Mouse (Mus musculus): Measurements from ENCODE around the gene Cd2bp2. TPM values are rescaled to one million over a fixed set of nuclear protein-coding genes. Genes with fewer than 3 reads are reported as not detected.

The Cd2bp2 gene
- polyA plus RNA-seq, 1 experiment from 2014 or later = 29.6 TPM

- peaks cover 3% of the 10 kb centered on the region; the same call in 1 of the 2 replicates for H3K4me1 ChIP-seq (ENCODE audit: insufficient read depth, low read depth, low read length)
- H3K27me3 ChIP-seq (replicated peaks; ENCODE audit: insufficient read depth, low read length) = no peaks in the 10 kb centered on the region
- H3K9me3 ChIP-seq (ENCODE audit: low read length) = no peaks in the 10 kb centered on the region
- no peak for TF ChIP-seq CTCF (IDR thresholded peaks at IDR 0.05)
- no peak for TF ChIP-seq EP300 (IDR thresholded peaks at IDR 0.05)
- no peak for DNase-seq (ENCODE audit: low spot score)
- peak overlapping the region; percentile 70; the same call in 1 of the 2 replicates for H3K4me3 ChIP-seq (ENCODE audit: low read depth, low read length)
- H3K36me3 ChIP-seq (ENCODE audit: insufficient read depth, low read length) = peaks cover 28% of the 10 kb centered on the region
- no peak for ATAC-seq
- peak overlapping the region; percentile 73 for H3K4me2 ChIP-seq (replicated peaks; ENCODE audit: low read depth, low read length)
- peak overlapping the region; percentile 27; the same call in 1 of the 2 replicates for H3K27ac ChIP-seq (ENCODE audit: low read length)
- H3K9ac ChIP-seq (replicated peaks; ENCODE audit: low read depth) = peak overlapping the region; percentile 42; the same call in 1 of the 2 replicates
- WGBS = 52% methylated on average over 11 of the region's 11 CpGs
These were observed 634 bp upstream of the Cd2bp2 start for GRCm38 (mm10) chr7:127196484-127196883.

- Histone ChIP-seq H3K36me3 (ENCODE audit: insufficient read depth, low read length) (peaks cover 22% of the 10 kb centered on the region; the same call in 1 of the 2 replicates), H3K4me1 (ENCODE audit: insufficient read depth, low read depth, low read length) (peaks cover 3% of the 10 kb centered on the region; the same call in 1 of the 2 replicates), H3K9ac (replicated peaks; ENCODE audit: low read depth) (0 out of 2 replicates have a peak overlapping the region, but pooled peaks have one; percentile 1), H3K27ac (ENCODE audit: low read length) (no peak overlapping the region), H3K27me3 (replicated peaks; ENCODE audit: insufficient read depth, low read length) (no peaks in the 10 kb centered on the region), H3K4me2 (replicated peaks; ENCODE audit: low read depth, low read length) (peak overlapping the region; percentile 73), H3K4me3 (ENCODE audit: low read depth, low read length) (no peak overlapping the region), H3K9me3 (ENCODE audit: low read length) (no peaks in the 10 kb centered on the region)
- ATAC-seq (no peak), DNase-seq (ENCODE audit: low spot score) (no peak)
- 47% methylated on average over 7 of the region's 7 CpGs for WGBS
- TF ChIP-seq CTCF (IDR thresholded peaks at IDR 0.05) = no peak
- TF ChIP-seq EP300 (IDR thresholded peaks at IDR 0.05) = no peak
These were observed 1.2 kb downstream of the Cd2bp2 start for GRCm38 (mm10) chr7:127194633-127195029.

- H3K4me3 ChIP-seq (ENCODE audit: low read depth, low read length) = no peak overlapping the region
- H3K4me1 ChIP-seq (ENCODE audit: insufficient read depth, low read depth, low read length) = peaks cover 3% of the 10 kb centered on the region; the same call in 1 of the 2 replicates
- H3K27me3 ChIP-seq (replicated peaks; ENCODE audit: insufficient read depth, low read length) = no peaks in the 10 kb centered on the region
- no peak overlapping the region for H3K27ac ChIP-seq (ENCODE audit: low read length)
- WGBS = 88% methylated on average over 17 of the region's 17 CpGs
- no peak for TF ChIP-seq CTCF (IDR thresholded peaks at IDR 0.05)
- TF ChIP-seq EP300 (IDR thresholded peaks at IDR 0.05) = no peak
- DNase-seq (ENCODE audit: low spot score) (no peak), ATAC-seq (no peak)
- no peaks in the 10 kb centered on the region for H3K9me3 ChIP-seq (ENCODE audit: low read length)
- H3K9ac ChIP-seq (replicated peaks; ENCODE audit: low read depth) = 0 out of 2 replicates have a peak overlapping the region, but pooled peaks have one; percentile 1
- H3K36me3 ChIP-seq (ENCODE audit: insufficient read depth, low read length) = peaks cover 17% of the 10 kb centered on the region; the same call in 1 of the 2 replicates
- H3K4me2 ChIP-seq (replicated peaks; ENCODE audit: low read depth, low read length) = no peak overlapping the region
These were observed 1.7 kb downstream of the Cd2bp2 start for GRCm38 (mm10) chr7:127194011-127194632.

- Histone ChIP-seq H3K27me3 (replicated peaks; ENCODE audit: insufficient read depth, low read length) (no peaks in the 10 kb centered on the region), H3K4me1 (ENCODE audit: insufficient read depth, low read depth, low read length) (peaks cover 3% of the 10 kb centered on the region; the same call in 1 of the 2 replicates), H3K9ac (replicated peaks; ENCODE audit: low read depth) (no peak overlapping the region), H3K36me3 (ENCODE audit: insufficient read depth, low read length) (peaks cover 5% of the 10 kb centered on the region; the same call in 1 of the 2 replicates), H3K9me3 (ENCODE audit: low read length) (no peaks in the 10 kb centered on the region), H3K4me2 (replicated peaks; ENCODE audit: low read depth, low read length) (no peak overlapping the region), H3K27ac (ENCODE audit: low read length) (no peak overlapping the region), H3K4me3 (ENCODE audit: low read depth, low read length) (no peak overlapping the region)
- TF ChIP-seq EP300 (IDR thresholded peaks at IDR 0.05) (no peak), CTCF (IDR thresholded peaks at IDR 0.05) (no peak)
- ATAC-seq (no peak), DNase-seq (ENCODE audit: low spot score) (no peak)
- 90% methylated on average over 5 of the region's 5 CpGs for WGBS
These were observed 2.9 kb downstream of the Cd2bp2 start for GRCm38 (mm10) chr7:127192989-127193388.

GRCm38 (mm10) chr7:127190672-127191071 lies 5.2 kb downstream of the Cd2bp2 start:
- Histone ChIP-seq H3K4me3 (ENCODE audit: low read depth, low read length) (no peak overlapping the region), H3K4me1 (ENCODE audit: insufficient read depth, low read depth, low read length) (peaks cover 3% of the 10 kb centered on the region; the same call in 1 of the 2 replicates), H3K9ac (replicated peaks; ENCODE audit: low read depth) (no peak overlapping the region), H3K9me3 (ENCODE audit: low read length) (no peaks in the 10 kb centered on the region), H3K27ac (ENCODE audit: low read length) (no peak overlapping the region), H3K27me3 (replicated peaks; ENCODE audit: insufficient read depth, low read length) (no peaks in the 10 kb centered on the region), H3K36me3 (ENCODE audit: insufficient read depth, low read length) (peaks cover 5% of the 10 kb centered on the region; the same call in 1 of the 2 replicates), H3K4me2 (replicated peaks; ENCODE audit: low read depth, low read length) (no peak overlapping the region)
- DNase-seq (ENCODE audit: low spot score) (no peak), ATAC-seq (no peak)
- no peak for TF ChIP-seq EP300 (IDR thresholded peaks at IDR 0.05)
- no peak for TF ChIP-seq CTCF (IDR thresholded peaks at IDR 0.05)
- 79% methylated on average over 6 of the region's 6 CpGs for WGBS

- DNase-seq (ENCODE audit: low spot score) (no peak), ATAC-seq (no peak)
- 71% methylated on average over 17 of the region's 17 CpGs for WGBS
- no peaks in the 10 kb centered on the region for H3K27me3 ChIP-seq (replicated peaks; ENCODE audit: insufficient read depth, low read length)
- no peak overlapping the region for H3K27ac ChIP-seq (ENCODE audit: low read length)
- H3K4me2 ChIP-seq (replicated peaks; ENCODE audit: low read depth, low read length) = no peak overlapping the region
- no peaks in the 10 kb centered on the region for H3K4me1 ChIP-seq (ENCODE audit: insufficient read depth, low read depth, low read length)
- no peak overlapping the region for H3K9ac ChIP-seq (replicated peaks; ENCODE audit: low read depth)
- H3K4me3 ChIP-seq (ENCODE audit: low read depth, low read length) = no peak overlapping the region
- peaks cover 5% of the 10 kb centered on the region; the same call in 1 of the 2 replicates for H3K36me3 ChIP-seq (ENCODE audit: insufficient read depth, low read length)
- no peaks in the 10 kb centered on the region for H3K9me3 ChIP-seq (ENCODE audit: low read length)
- TF ChIP-seq EP300 (IDR thresholded peaks at IDR 0.05) (no peak), CTCF (IDR thresholded peaks at IDR 0.05) (no peak)
These were observed 7.3 kb downstream of the Cd2bp2 start for GRCm38 (mm10) chr7:127188305-127189276.
